Mouse (Mus musculus) retina, embryonic 14.5 days (tissue): ENCODE measurements around the gene Clic3.
A peak's percentile ranks its signal among the peaks of the same experiment; 100 is the strongest.

Experiments
- DNase-seq: peaks from one replicate; pipeline ENCODE4 v3.0.0-alpha.2; 2015; ENCODE audit warnings: low spot score

The Clic3 gene

DNA sequence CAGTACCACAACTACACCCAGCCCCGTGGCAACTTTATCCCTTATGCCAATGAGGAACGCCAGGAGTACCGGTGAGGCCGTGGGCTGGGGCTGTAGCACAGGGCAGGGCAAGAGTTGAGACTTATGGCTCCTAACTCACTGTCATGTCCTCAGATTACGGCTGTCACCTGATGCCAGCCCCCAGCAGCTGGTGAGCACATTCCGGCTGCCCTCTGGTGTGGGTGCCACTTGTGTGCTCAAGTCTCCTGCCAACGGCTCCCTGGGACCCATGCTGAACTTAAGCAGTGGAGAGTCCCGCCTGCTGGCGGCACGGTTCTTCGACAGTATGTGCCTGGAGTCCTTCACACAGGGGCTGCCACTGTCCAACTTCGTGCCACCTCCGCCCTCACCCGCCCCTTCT, 14.0 kb upstream of the Clic3 start:
- DNase-seq = no peak

DNA sequence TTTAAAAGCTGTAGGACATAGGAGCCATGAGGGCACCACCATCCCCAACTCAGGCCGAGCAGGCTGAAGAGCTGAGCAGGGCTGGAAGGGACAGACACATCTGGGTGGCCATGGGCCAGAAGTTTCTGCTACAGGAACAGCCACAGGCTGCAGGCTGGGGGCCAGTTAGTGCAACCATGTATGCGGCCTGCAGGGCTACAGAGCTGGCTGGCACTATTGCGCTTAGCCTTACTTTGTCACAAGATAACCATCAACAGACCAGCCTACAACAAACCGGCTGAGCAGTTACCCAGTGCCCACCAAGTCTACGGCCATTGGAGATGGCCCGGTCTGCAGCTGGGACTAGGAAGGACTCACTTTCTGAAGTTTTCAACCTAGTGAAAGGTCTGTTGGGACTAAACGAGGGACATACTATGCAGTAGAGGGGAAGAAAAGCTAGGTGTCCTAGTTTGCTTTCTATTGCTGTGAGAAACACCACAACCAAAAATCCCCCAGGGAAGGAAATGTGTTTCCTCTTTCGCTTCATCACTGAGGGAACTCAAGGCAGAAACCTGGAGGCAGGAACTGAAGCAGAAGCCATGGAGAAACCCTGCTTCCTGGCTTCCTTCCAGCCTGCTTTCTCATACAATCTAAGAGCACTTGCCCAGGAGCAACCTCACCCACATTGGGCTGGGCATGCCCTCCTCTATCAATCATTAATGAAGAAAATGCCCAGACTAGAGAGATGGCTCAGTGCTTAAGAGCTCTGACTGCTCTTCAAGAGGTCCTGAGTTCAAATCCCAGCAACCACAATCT, 5.6 kb upstream of the Clic3 start:
- DNase-seq = no peak

DNA sequence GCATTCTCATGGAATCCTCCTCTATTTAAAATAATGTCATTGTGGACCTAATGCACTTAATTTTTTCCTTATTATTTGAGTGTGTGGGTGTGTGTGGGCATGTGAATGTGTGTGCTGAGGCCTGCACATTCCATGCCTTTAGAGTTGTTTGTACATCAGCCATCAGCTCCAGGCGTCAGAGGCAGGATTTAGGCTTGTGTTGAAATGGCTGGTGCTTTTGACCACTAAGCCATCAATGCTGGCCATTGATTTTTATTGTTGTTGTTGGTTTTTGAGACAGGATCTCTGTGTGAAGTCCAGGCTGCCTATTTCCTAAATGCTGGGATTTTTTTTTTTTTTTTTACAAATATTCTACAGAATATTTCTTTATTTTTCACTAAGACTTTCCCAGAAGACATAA, 3.7 kb upstream of the Clic3 start:
- DNase-seq = no peak

DNA sequence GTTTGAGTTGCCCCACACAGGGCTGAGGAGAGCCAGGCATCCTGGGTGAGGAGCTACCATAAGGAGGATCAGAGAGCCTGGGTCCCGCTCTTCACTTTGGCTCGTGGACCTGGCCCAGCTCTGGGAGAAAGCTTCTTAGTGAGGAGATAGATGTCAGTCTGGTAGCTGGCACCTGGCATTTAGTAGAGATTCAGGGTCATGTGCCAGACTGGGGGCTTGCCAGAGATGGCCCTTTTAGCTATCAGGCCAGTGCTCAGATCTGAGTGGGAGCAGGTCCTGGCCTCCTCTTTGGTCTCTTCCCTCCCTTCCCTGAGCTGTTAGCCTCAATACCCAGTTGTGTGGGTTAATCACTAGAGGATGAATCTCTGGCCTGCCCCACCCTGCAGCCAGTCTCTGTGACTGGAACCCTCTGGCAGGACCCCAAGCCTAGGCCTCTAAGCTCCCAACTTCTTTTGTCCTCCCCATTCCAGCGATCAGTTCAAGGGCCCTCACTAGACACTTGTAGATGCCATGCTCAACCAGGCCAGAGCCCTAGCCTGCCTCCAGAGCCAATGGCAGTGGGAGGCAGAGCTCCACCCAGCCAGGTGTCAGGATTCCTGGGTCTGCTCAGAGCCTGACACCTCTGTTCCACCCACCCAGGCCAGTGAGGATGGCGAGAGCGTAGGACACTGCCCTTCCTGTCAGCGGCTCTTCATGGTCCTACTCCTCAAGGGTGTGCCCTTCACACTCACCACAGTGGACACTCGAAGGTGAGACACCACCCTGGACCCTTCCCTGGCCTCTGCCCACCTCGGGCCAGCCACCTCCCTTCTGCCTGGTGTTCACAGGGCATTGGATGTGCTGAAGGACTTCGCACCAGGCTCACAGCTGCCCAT, 621 bp downstream of the Clic3 start:
- no peak for DNase-seq

DNA sequence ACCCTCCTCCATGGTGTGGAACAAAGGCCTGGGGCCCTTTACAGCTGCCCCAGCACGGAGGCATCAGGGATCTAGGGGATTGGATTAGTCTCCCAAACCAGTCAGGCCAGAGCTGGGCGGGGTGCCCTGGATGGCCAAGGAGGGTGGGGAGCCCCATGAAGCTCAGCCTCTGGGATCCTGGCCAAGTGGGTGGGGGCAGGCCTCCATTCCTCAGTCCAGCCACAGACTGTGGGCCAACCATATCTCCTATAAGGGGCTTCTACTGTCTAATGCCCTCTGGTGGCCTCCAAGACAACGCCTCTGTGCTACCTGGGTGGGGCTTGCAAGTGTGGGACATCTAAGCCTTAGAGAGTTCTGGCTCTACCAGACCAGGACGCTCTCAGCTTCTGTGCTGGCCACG, 2.3 kb downstream of the Clic3 start:
- DNase-seq = no peak

DNA sequence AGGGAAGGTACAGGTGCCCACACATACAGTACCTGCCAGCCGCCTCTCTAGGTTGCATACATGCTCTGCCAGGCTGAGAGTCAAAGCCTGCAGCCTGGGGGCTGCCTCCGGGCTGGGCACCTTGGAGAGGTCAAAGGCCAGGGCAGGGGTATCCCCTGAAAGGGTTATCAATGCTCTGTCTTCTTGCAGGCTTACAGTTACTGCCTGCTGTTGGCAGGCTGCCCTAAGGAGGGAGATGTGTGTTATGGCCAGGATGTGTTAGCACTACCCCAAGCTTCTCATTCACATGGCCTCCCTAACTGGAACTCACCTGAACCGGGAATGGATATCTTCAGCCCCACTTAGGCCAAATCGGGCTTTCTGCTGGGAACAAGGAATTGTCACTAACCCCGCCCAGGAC, 3.5 kb downstream of the Clic3 start:
- DNase-seq = no peak

DNA sequence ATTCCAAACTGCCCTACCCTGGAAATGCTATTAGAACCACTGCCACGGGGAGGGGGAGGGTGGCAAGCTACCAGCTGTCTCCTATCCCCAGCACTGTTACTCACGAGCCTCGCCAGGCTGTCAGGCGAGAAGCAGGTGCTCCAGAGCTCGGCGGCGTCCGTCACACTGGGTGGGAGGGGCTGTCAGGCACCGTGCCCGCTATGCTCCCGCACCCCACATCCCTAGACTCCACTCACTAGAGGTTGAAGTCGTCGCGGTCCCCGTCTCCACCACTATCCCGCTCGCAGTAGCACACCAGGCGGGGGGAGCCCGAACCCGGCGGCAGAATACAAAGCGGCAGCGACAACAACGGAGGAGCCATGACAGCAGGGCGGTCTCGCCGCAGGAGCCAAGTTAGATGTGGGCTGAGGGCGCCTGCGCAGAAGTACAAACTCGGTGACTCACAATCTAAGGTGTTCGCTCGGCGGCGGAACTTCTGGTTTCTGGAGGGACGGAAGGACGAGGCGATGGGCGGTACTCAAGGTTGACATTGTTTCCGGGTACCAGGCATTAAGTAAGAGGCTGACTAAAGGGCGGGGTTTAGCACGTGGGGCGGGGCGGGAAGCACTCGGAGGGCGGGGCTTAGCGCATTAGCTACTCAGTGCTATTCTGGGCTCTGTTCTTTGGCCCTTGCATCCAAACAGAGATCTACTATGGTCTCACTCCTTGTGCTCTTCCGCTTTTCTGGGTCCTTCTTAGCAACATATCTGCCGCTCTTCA, 4.1 kb downstream of the Clic3 start, which contains the start of gene Paxx:
TSS of gene Paxx (minus strand) at position 544 of the 759 bp plus-strand sequence.
- peak; percentile 89 for DNase-seq

DNA sequence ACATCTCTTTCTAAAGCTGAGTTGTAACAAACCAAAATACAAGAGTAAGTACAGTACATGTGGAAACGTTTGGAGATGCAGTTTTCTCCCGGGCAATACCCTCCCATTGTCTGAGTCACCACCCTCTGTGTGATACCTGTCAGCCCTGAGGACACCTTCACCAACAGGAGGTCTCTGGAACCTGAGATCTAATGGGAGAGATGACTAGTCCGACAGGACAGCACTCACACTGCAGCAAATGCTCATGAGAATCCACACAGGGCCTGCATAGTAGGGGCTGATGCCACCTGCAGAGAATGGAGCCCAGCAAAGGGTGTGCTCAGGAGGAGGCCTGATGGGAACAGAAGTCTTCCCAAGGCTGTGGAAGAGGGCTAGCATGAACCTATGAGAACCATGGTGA, 4.8 kb downstream of the Clic3 start:
- no peak for DNase-seq

DNA sequence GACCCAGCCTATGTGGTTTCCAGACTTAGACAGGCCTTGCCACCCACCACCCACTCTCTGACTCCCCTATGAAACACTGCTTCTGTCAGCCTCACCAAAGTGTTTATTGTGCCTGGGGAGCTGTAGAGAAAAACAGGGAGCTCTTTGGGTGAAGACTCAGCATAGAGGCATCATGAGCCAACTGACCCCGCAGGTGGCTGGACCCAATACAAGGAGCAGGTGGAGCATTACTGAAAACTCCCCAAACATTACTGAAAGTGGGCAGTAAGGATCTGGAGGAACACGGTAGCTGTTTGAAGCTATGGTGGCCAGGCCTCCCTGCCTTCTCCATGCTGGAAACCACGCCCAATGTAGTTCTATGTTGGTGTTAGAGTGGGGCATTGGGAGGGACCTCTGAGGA, 7.0 kb downstream of the Clic3 start:
- DNase-seq = no peak

DNA sequence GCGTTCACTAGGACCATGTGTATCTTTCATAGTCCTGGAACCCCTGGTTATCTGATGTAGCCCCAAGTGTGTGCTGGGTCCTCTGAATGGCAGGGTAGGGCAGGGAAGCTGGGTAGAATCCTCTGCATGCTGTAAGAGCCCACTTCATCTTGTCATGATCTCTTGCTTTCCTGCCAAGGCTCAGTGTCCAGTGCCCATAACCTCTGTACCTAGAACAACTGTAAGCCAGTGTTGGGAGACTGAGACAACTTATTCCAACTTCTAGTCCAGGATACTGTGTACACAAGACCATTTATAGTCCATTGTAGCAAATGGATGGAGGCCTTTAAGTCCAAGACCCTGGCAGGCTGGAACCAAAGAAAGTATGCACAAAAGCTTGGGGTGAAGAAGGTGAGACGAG, 8.6 kb downstream of the Clic3 start:
- DNase-seq = no peak

DNA sequence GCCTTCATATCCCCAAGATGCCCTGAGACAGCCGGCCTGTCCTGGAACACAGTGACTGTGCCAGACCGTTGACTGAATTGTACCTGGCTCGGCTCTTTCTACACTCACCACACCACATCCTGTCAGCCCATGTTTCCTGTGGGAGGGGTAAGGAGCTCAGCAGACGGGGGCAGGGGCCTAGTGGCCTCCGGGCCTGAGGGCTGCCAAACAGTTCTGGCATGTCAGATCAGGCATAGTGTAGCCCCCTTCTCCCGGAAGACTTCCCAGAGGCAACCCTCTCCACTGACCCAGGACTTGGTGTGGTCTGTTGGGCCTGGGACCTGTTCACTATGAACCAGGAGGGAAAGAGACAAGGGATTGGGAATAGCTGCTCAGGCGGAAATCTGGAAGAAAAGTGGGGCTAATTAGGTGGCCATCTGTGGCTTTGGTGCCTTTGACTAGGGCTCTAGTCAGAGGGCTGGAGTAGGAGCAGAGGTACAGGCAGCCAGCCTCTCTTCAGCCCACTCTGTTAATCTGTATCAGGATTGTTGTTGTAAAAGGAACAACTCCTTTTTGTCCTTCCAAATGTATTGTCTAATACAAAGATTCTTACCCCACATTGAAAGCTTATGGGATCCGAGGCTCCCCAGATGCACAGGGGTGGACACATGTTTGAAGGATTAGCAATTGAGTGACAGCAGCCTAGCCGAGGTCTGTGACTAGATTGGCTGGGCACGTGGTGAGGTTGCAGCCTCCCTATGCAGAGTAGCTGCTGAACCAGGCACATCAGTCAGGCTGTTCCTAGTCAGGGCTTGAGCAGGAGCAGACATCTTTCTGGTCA, 9.4 kb downstream of the Clic3 start:
- peak; percentile 64 for DNase-seq

DNA sequence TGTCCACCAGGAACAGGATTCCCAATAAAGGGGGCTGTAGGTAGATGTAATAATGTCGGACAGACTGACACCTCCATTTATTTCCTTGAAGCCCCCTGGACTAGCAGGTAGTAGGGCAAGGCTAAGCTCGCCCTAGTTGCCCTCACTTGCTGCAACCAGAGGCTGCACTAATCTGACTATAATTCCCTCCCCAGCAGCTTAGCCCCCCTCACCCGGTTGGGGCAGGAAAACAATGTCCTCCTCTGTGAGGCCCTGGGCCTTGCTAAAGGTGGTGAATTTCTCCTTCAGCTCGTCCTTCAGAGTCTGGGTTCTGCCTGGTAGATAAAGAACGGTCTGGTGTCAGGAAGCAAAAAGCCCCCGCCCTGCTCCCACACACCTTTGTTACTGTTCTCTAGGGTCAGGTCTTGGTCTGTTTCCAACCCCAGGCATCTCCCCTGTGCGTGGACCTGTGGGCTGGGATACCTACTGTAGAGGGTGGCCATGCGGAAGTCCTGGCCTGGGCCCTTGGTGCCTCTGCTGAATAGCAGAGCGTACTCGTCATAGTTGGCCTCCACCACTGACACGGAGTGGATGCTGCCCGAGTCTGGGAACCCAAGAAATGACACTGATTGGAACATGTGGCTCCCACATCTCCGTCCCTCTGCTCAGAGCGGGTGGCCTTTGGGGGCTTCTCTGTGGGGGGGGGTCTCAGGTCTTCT, 11.1 kb downstream of the Clic3 start:
- no peak for DNase-seq

DNA sequence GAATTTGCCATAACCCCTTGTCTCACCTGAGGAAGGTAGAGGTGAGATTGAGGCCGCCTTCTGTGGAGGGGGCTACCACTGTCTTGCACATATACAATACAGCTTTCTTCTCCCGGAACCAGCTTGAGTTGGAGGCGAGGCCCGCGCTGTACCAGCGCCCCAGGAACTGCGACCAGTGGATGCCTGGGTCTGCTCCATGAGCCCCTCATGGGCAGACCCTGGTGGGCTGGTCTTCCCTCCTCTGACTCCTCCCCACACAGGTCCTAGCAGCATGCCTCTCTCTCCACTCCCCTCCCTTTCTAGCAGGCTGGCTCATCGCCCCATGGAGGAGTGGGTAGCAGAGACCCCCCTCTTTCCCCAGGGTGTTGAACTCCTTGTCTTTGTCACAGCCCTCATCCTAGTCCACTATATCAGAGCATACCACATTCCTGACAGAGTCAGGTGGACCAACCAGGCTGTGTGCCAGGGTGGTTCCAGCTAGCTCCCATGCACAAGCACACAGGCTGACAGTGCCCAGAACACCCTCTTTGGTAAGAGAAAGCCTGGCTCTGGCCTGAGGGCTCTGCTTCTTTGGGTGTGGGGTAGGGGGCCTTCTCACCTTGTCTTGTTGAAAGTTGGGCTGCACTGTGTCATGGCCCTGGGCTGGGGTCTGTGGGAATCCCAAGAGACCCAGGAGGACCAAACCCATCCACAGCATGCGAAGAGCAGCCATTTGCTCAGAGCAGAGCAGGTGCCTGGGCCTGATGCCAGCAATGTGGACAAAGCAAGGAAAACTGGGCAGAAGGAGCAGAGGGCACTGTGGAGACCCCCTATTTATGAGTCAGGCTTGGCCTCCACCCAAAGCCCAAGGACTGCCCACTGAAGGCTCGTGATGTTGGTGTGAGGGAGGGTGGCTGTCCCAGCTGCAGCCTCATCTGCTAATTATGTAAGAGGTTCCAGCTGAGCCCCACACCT, 12.6 kb downstream of the Clic3 start:
- DNase-seq = no peak

DNA sequence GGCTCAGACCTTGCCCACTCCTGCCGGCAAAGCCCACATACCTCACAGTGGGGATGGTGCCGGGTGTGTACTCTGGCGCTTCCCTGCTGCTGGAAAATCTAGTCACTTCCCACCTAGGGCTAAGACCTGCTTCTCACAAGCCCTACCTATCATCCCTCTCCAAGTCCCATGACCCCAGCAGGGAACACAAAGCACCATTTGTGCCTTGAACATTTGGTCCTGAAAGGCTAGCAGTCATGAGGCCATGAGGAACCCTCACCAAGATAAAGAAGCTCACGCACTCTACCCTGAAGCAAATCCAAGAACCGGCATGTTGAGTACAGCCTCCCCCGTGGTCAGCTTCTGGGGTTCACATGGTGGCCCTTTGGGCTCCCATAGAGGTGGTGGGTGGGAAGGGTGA, 13.3 kb downstream of the Clic3 start, which contains the start of gene Ptgds:
TSS of gene Ptgds (minus strand) at position 78 of the 400 bp plus-strand sequence.
- DNase-seq = no peak

DNA sequence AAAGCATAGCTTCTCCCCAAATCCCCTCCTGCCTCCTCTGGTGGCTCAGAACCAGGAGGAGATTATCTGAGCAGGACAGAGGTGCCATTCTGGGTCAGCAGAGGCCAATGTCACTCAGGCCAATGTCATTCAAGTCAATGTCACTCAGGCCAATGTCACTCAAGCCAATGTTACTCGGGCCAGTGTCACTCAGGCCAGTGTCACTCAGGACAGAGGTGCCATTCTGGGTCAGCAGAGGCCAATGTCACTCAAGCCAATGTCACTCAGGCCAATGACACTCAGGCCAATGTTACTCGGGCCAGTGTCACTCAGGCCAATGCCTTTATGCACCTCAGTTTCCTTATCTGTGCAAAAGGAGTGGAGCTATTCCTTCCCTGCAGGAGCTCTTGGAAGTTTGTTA, 15.9 kb downstream of the Clic3 start:
- DNase-seq = no peak

DNA sequence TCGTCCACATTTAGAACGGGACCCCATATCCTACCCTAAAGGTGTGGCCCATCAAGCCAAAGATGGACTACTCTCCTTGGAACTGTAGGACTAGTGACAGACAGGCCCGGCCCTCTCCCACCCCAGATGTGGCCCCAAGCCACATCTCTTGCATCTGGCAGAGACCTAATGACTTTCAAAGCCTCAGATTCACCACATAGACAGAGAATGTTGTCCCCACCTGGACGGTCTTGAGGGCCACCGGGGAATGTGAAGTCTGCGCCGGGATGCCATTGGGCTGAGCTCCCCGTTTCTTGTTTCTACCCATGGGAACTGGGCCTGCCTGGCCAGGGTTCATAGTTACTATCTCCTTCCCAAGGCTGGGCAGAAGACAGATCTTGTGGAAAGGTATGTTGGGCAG, 20.9 kb downstream of the Clic3 start:
- no peak for DNase-seq

DNA sequence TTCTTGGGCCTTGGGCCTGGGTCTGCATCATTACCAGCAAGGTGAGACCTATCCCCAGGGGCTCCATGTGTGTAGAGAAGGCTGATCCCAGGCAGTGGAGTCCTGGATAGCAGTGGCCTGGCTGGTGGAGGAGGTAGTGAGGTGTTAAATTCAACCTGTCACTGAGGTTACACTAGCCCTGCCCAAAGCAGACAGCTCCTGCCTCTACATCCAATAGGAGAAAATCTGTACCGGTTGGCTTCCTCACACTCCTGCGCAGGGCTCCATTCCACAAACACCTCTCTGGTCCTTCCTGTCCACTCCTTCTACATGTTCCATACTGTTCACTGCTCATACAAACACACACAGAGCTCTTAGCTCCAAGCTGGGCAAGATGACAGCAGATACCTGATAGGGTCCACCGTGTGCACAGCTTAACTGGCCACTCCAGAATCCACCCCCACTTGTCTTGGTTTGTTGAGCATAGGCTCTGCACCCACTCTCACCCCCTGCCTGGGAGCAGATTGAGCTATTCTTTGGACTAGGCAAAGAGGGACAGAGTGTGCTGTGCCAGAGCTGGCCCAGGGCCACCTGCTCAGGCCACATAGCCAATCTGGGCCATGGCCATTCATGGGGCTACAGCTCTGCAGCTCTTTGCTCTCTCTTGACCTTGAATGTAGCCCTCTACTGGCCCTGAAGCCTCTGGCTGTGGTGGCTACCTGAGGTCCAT, 21.5 kb downstream of the Clic3 start:
- DNase-seq = no peak

DNA sequence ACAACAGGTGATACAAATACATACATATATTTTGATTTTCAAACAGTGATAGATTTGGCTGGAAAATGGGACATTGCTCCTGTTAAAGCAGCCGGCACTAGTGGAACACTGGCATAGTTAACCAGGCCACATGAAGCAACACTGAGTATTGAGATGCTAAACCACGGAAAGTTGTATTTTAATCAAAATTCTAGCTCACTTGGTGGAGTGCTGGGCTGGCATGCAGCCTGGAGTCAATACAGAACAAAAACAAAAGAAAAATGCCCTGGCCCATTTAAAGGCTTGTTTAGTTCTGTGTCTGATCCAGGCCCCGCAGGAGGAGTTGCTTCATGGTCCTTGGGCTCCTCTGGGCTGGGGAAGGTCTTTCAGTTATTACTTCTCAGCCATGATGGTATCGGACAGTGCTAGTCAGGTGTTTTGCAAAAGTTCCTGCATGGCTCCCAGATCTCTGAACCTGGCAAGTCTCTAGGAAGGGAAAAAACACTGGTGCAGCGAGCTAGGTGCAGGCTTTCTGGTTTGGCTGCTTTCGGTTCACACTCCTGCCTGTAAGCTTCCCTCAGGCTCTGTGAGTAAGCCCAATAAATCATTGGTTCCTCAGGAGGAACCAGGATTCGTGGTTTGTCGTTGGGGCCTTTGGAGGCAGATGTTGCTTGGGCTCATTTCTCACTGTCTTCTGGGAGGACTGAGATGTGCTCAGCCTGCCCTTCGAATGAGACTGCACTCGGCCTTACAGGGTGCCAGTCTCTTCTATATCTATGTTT, 23.1 kb downstream of the Clic3 start:
- no peak for DNase-seq
